Mouse (Mus musculus) spleen, postnatal 4 days (tissue): ENCODE measurements around the gene 4930595D18Rik.
A peak's percentile ranks its signal among the peaks of the same experiment; 100 is the strongest.

Source experiments
- DNase-seq, 2 experiments: peaks; one replicate each; pipeline ENCODE4 v3.0.0; 2022; ENCODE audit warnings: low spot score in 2 of 2

4930595D18Rik gene

DNA sequence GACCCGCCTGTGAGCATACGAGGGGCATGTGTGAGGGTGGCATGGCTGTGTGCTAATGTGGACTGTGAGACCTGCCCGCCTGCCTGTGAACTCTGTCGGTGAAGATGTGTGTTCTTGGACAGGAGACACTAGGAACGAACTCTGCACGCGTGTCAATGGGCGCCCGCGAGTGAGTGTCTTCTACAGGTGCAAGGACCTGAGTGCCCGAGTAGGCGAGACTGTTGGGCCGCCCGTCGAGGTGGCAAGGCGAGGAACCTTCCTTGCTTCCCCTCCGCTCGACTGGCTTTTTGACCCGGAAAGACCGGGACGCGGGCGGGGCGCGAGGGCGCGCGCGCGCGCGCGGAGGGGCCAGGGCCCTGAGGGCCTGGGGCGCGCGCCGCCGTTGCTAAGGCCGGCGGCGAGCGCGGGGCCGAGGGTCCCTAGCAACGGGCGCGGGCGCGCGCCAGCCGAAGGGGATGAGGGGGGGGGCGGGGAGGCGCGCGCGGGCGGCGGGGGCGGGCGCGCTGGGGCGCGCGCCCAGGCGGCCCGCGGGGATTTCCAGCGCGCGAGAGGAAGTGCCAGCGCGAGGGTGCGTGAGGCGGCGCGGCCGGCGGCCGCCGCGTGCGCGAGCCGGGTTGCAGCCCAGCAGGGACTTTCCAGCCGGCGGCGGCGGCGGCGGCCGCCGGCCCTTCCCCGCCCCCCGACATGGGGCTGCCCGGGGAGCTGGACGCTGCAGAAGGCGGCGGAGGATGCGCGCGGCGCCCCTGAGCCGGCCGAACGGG, 18.3 kb downstream of the 4930595D18Rik start, which contains the start of gene Traf3:
Traf3 (plus strand) TSS at position 540 of the 761 bp plus-strand sequence.
- peak; percentile 70 to 83 for DNase-seq

DNA sequence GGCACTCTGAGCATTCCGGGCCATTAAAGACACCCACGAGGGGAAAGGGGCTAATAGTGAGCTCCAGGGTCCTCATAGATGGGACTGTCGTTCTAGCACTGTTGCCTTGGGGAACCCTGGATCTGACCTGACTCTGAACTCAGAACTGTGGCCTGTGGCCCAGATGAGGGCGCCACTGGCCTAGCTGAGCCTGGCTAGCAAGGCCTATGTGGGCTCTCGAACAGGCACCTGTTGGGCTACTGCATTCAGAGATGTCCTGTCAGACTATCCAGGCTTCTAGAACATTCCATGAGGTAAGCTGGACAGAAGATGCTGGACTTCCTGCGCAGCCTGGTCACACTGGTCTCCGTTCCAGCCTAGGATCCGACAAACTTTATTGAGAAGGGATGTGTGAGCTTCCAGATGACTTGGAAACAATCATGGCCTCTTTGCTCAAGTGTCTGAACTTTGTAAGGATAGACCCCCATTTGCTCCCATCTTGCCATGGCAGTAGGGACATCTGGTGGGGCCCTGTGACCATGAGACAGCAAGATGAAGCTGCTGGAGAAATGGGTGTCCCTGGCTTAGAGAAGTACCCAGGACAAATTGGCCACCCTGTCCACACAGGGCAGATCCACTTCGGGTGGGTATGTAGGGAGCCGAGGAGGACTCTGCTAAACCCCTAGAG, 19.0 kb downstream of the 4930595D18Rik start:
- peak; percentile 56 to 78 for DNase-seq

DNA sequence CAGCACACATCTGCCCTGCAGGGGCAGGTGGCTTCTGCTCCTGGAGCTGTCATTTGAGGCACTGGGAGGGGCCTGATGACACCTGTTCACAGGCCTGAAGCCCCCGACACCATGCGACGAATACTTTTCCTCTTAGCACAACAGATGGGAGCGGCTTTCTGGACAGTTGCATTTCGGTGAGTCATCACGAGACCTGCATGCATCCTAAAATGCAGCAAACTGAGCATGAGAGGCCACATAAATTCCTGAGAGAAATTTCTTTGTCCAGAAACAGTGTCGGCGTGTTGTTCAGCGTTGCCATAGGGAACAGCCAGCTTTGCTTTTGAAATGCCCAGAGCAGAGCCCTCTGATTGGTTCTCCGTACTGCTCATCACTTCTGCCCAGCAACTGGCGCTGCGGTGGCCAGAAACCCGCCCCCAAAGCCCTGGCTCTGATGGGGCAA, 20.0 kb downstream of the 4930595D18Rik start:
- peak; percentile 78 to 84 for DNase-seq

DNA sequence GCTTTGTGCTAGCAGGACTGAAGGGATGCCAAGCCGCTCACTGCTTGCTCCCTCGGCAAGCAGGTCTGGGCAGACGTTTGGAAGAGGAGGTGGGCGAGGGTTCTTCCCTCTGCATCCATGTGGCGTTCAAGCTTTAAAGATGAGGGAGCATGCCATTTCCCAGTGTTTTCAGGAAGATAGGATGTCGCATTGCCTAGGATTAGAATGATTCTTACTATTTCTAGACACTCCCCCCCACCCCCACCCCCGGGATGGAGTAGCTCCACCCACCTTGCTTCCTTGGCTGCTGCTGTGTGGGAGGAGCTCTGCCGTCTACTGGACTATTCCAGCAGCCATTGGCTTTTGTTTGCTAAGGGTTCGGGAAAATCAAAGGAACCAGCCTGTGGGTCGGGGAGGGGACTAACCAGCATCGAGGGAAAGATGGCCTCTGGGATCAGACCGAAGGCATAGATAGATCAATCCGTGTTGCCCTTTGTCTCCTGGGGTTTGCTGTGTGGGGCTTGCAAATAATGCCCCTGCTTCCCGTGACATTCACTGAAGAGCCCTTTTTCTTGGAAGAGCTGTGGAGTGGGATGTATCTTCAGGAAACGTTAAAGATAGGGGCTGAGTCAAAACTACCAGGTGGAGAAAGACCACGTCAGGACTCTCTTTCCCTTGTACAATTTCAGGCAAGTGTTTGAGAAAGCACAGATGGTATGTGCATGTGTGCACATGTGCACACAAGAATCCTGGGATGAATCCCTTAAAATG, 21.8 kb downstream of the 4930595D18Rik start:
- DNase-seq = no peak

DNA sequence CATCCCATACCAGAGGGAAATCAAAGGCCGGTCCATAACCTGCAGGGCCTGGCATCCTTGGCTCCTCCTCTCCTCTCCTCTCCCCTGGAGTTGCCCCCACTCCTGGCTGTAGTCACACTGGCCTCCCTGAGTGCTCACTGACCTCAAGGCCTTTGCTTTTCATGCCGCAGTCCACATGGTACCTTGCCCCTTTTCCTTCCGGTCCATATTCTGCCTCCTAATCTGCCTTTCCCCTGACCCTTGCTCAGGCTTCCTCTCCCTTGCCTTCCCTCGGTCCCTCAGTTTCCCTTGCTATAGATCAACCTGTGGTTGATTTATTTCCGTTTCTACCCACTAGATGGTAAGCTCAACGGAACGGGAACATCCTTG, 22.4 kb downstream of the 4930595D18Rik start:
- DNase-seq = no peak

DNA sequence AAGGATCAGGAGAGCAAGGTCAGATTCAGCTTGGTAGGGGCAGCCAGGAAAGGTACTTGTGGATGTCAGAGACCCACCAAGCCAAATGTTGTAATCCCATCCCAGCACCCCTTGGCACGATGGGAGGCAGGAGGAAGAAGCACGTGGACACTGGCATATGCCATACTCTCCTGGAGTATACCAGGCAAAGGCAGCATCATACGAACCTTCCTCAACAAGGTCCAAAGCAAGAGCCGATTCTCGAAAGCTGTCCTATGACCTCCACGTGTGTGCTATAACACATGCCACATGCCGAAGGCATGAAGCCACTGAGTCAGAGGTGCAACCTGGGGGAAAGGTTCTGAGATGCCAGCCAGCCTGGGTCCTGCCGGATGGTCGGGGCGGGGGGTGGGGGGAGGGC, 23.4 kb downstream of the 4930595D18Rik start:
- DNase-seq = no peak

DNA sequence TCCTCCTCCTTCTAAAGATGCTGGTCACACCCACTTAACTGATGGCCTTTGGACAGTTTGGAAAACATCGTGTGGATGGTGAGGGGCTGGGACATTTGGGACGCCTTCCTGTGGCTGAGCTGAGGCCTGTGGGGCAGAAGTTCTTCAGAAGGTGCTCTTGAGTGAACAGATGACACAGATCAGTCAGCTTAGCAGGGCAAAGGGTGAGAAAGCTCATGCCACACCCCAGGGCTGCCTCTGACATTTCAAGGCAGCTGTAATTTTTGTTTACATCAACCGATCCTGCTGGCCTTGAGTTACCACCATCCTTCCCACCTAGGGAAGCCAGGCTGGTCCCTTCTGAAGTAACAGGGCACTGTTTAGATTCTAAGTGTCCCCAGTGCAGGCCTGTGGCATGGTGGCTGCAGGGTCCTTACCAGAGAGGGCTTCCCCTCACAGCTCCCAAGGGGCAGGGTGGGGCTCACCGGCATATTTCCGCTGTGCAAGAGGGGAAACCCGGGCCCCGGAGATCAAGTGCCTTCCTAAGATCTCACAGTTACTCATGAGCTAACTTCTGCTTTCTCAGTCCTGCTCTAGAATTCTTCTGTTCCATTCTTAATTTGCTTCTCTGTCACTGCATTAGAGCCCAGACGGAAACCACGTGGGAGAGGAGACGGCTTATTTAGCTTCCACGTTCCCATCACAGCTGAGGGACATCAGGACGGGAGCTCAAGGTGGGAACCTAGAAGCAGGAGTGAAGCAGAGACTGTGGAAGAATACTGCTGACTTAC, 24.4 kb downstream of the 4930595D18Rik start:
- DNase-seq = peak; percentile 84 to 90

DNA sequence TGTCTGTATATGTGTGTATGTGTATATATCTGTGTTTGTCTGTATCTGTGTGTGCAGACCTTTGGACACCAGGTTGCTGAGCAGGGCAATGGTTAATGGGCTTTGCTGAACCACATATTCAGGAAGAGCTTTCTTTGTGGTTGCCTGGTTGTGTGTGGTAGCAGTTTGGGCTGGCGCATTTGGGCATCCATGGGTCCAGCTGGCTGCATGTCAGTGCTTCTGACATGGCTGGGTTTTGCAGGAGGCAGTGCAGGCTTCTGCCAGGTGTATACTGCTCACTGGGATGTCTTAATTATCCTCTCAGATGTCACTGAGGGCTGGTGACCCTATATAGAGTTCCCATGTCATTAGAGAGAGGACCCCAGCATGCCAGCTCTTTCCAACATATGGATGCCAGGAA, 28.5 kb downstream of the 4930595D18Rik start:
- no peak for DNase-seq

DNA sequence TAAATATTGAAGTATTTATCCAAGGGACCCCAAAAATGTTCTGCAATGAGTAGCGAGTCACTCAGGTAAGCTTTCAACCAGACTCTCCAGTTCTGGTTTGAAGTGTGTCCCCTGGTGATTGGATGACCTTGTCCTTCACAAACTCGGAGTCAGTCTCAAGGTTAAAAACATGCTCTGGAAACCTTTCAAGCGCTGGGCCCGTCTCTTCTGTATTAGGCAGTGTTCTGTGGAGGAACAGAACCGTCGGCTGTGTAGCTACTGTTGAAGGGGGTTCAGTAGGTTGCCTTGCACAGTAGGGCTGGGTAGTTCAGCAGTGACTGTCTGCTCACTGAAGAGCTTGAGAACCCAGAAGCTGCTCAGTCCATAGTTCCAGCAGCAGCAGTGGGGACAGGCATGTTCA, 29.6 kb downstream of the 4930595D18Rik start:
- no peak for DNase-seq

DNA sequence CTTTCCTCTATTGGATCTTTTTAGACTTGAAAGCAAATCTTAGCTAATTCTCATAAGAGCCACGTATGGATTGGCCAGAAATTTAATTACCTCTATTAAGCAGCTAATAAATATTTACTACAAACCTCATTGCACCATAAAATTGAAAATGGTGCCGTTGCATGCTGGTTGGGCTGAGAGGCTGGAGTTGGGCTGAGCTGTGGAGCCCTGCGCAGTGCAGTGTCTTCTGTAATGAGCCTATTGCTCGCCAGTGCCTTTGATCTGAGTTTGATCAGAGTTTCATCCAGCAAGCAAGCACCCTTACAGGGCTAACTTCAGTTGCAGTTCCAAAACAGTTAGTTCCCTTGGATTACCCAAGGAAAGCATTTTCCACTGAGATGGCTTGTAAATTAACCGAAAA, 30.3 kb downstream of the 4930595D18Rik start:
- DNase-seq = no peak

DNA sequence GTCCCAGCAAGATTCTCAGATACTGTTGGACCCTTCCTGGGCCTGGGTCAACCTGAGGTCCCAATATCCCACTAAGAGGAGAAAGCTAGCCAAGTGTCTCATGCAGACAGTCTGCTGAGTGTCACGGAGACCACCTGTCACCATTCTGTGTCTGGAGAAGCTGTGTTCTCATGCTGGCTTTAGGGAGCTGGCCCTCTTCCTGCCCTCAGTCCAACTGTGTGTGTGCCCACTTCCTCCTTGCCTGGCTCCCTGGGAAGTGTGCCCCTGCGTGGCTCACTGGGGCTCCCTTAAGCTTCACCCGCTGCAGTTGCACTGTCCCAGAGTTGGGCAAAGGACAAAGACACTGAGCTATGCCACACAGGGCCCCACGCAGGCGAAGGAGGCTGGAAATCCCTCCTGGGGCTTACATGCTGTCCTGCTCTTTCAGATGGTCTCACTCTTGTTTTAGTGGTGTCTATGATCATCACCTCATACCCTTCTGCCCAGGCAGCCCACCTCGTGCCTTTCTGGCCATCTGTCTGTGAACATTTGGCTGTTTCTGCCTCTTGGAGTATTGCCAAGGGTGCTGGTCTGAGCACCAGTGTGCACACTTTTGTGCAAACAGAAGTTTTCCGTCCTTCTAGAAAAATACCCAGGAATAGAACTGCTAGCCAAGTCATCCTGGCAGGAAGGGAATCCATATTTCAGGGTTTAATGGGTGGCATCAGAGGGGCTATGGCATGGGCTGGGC, 31.1 kb downstream of the 4930595D18Rik start:
- no peak for DNase-seq

DNA sequence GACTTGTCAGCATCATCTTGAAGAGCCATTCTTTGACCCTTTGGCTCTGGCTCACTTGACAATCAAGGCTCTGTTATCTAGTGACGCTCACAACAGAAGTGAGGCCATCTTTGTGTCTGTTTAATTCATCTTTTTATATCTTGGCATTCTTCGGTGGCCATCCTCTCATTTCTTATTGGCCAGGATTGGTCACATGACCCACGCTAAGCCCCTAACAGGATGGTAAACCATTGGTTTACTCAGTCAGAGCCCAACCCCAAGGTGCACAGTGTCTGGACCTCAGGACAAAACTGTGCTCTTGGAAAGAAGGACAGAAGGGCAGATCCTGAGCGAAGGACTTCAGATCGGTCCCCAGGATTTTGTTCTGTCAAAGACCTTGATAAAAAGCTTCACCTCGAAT, 31.7 kb downstream of the 4930595D18Rik start:
- no peak for DNase-seq

DNA sequence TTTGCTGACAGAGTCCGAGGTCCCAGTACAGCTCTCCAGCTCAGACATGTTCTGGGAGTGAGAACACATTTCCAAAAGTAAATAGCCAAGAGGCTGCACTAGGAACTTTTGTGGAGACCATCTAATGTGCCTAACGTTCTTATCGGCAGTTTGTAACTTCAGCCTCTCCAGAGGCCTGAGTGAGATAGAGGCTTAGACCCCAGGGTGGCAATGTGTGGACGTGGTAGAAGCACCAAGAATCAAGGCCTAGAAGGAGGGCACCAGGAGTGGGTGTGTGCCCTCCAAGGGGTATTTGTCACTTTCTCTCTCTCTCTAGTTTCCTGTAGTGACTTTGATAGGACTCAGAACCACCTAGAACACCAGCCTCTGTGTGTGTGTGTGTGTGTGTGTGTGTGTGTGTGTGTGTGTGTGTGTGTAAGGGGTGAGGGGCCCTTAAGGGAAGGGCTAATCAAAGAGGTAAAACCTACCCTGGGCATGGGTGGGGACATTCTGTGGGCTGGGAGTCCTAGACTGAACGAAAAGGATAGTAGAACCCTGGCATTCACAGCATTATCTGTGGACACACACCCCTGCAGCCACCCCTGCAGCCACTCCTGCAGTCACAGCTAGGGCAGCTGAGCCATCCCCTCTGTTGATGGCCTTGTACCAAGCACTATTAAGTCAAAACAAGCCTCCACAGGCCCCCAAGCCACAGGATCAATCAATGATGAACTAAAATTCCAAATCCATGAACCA, 32.7 kb downstream of the 4930595D18Rik start:
- DNase-seq = no peak

DNA sequence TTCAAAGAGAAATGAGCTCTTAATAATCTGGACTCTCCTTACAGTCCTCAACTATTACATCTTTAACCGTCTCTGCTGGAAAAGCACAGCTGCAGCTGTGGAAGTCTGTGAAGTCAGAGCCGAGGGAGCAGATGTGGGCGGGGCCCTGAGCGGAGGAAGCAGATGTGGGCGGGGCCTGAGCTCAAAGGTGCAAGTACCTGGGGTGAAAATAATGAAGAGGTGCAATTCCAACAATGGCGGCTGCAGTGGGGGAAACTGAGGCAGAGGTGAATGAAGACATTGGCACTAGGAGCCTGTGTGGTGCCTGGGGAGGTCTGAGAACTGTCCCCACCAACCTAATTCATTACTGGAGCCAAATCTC, 34.1 kb downstream of the 4930595D18Rik start:
- DNase-seq = peak; percentile 56 to 78

DNA sequence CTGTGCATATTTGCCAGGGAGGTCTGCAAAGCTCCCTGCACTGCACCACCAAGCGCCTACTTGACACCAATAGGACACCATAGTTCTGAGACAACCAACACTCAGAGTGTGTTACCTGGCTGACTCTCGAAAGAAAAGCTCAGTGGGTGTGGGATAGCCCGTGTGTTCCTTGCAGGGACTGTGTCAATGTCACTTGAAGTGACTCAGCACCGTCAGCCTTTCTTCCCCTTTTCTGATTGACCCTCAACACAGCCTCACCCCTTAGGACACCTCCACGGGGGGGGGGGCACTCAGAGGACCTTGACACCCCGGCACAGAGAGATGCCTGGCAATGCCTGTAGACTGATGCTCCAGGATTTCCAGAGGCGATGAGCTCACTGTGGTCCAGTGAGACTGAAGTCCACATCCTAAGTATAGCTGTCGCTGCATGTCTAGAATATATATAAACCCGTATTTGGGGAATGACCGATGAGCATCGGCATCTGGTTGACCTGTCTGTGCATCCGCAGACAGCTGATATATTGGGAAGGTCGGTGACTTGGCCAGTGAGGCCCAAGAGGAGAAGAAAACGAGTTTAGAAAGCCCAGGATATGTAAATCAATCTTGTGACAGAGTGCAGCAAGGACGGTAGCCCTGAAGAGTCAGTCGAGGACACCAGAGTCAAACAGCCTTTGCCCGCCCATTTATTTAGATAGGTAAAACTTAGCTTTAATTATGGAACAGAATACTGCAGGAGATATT, 34.6 kb downstream of the 4930595D18Rik start:
- no peak for DNase-seq

DNA sequence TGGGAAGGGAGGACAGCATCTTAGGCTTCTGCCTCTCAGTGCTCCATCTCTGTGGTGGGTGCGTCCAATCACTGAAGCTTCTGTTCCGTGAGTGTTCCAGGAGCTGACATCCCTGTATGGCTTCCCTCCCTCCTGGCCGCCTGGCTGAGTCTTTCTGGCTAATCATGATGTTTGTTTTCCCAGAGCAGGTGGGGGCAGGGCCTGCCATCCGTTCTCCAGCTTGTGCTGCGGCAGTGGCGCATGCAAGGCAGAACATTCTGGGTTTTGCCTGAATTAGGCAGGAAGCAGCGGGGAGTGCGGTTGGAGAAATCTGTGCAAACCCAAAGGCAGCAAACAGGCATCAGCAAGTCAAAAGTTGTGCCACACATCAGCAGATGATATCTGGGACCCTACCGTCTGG, 39.0 kb downstream of the 4930595D18Rik start:
- no peak for DNase-seq

DNA sequence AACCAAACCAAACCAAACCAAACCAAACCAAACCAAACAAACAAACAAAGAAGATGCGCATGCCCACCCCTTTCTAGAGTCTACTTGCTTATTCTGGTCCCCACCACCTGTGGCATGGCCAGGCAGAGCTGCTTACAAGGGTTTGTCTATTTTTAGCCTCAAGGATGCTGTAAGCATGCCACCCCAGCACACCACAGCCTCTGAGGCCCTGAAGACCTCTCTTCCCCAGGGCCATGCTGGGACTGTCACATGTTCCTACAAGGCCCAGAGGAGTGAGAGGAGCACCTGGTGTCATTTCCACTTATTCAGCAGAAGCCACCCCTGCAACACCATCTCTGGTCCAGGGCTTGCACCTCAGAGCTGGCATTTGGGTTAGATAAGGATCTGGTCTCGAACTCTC, 39.7 kb downstream of the 4930595D18Rik start:
- no peak for DNase-seq

DNA sequence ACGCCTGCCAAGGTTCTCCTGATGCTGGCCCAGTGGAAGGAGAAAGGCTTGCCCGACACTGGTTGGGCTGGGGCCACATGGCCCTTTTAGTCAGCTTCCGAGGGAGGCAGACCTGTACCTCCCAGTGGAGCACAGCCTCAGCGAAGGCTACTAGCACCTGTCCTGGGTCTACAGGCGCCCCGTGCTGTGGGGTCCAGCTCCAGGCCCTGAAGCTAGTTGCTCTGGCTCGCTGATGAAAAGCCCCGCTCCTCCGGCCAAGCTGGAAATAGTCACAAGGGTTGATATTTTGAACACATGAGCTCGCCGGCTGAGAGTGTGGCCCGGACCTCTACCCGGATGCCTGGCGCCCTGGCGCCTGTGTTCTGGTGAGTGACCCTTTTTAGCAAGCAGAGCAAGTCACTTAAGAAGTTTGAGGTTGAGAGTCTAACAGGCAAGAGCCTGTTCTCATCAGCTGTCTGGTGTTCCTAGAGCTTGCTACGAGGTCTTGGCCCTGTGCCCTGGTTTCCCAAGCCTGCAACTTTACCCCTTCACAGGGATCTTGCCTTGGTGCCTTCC, 40.7 kb downstream of the 4930595D18Rik start:
- no peak for DNase-seq

DNA sequence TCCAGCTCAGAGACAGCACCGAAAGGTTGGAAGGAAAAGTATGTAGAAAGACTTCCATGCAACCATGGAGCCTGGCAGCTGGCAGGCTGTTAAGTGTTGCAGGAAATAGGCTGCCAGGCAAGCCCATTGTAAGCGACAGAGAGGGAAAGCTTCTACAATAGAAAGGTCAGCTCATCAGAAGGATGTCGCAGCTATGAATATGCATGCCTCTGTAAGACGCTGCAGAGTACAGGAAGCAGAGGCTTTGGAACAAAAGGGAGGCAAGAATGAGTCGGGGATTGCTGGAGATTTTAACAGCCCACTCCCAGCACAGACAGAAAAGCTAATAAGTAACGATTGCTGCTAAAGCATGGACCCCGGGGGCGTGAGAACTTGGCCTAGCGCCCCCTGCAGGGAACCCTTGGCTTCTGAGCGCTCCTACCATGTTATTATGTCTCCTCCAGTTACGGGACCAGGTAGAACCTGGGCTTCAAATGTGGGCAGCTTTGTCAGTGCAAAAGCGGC, 41.2 kb downstream of the 4930595D18Rik start:
- DNase-seq = peak in 1 of 2 experiments; percentile 73
